Mouse (Mus musculus) liver, postnatal 0 days (tissue): ENCODE measurements around the gene Celsr1. TPM values are rescaled to one million over a fixed set of nuclear protein-coding genes. Genes with fewer than 3 reads are reported as not detected.
A peak's percentile ranks its signal among the peaks of the same experiment; 100 is the strongest.

Experiments
- ATAC-seq: fragments of 200-750 bp; cut with Nextera tagmentation; 2 replicates; pipeline ENCODE4 v1.8.0; 2017; ENCODE audit warnings: mild to moderate bottlenecking, moderate library complexity
- DNase-seq: peaks from one replicate; pipeline ENCODE4 v3.0.0-alpha.2; 2016
- H3K27ac ChIP-seq: fragments of 300-500 bp; sonication (generic); 2 replicates; pipeline ENCODE4 v1.5.1; 2014; ENCODE audit warnings: antibody characterized with exemption, moderate library complexity, mild to moderate bottlenecking, low read depth
- H3K27me3 ChIP-seq: fragments of 300-500 bp; sonication (generic); 2 replicates; pipeline ENCODE4 v1.6.1; 2014; ENCODE audit warnings: low read length, control low read depth, mixed read lengths; ENCODE audit not compliant: insufficient read depth
- H3K36me3 ChIP-seq: fragments of 300-500 bp; sonication (generic); replicated peaks from 2 replicates; pipeline ENCODE4 v1.6.1; 2014; ENCODE audit warnings: mild to moderate bottlenecking, control low read depth, low read length, moderate library complexity, mixed read lengths; ENCODE audit not compliant: insufficient read depth
- H3K4me1 ChIP-seq: fragments of 300-500 bp; sonication (generic); 2 replicates; pipeline ENCODE4 v1.6.1; 2014; ENCODE audit warnings: antibody characterized with exemption, mild to moderate bottlenecking, control low read depth; ENCODE audit not compliant: insufficient read depth
- H3K4me2 ChIP-seq: fragments of 300-500 bp; sonication (generic); 2 replicates; pipeline ENCODE4 v1.6.1; 2014; ENCODE audit warnings: low read depth, mild to moderate bottlenecking, low read length, moderate library complexity, mixed read lengths
- H3K4me3 ChIP-seq: fragments of 300-500 bp; sonication (generic); 2 replicates; pipeline ENCODE4 v1.5.1; 2014; ENCODE audit warnings: low read depth, low read length
- H3K9ac ChIP-seq: fragments of 300-500 bp; sonication (generic); replicated peaks from 2 replicates; pipeline ENCODE4 v1.6.1; 2014; ENCODE audit warnings: mild to moderate bottlenecking, moderate library complexity
- H3K9me3 ChIP-seq: fragments of 300-500 bp; sonication (generic); 2 replicates; pipeline ENCODE4 v1.6.1; 2016; ENCODE audit warnings: mild to moderate bottlenecking, control low read depth, low read length, mixed read lengths
- CTCF ChIP-seq: sonication (generic); IDR thresholded peaks from 2 replicates; pipeline ENCODE4 v1.5.1; 2016; ENCODE audit warnings: antibody characterized with exemption, low read depth
- EP300 ChIP-seq: IDR thresholded peaks from 2 replicates; pipeline ENCODE4 v1.6.1; 2016; ENCODE audit warnings: antibody characterized with exemption, low read depth, mild to moderate bottlenecking
- WGBS: fragments of 180-500 bp; shearing (Covaris S2); extraction: QIAGEN DNeasy Blood & Tissue Kit; methylation state at CpG from one replicate; pipeline ENCODE4 v1.1.7; 2014; ENCODE audit not compliant: insufficient replicate concordance; 5-methylcytosine and 5-hydroxymethylcytosine counted together
- polyA plus RNA-seq: library from polyadenylated mRNA; unstranded; fragments of >200 nt; fragmentation: Nextera tagmentation; extraction: Ambion mirVana; gene quantifications from 2 replicates; pipeline ENCODE4 v1.2.1, GENCODE M21; 2015

Gene Celsr1
- polyA plus RNA-seq, 1 experiment from 2014 or later, result 0.09 TPM

DNA sequence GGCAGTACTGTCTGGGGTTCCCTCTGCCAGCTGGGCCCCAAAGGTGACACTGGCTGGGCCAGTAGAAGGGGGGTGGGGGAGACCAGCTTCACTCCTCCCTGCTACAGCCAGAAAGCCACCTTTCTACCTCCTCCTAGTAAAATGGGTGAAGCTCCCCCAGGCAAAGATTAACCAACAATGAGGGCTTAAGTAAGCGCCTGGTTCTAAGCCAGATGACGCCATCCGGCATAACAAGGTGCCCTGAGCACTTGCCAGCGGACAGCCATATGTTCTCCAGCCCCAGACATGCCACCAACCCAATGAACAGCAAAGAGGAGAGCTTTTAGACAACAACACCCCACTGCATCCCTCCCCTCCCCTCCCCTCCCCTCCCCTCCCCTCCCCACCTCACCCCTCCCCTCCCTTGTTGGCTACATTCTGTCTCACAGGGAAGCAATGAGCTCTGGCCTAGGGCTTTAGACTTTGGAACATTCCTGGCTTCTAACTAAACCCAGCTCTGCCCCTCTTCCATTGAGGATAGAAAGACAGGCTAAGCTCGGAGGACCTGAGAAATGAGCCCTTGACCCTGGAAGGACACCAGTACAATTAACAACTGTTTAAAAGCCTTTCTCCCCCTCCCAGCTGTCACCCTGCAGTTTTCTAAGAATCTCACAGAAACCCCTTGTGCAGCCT is 42.0 kb downstream of the Celsr1 start:
- WGBS, result 77% methylated on average over 5 of the region's 5 CpGs
- no peaks in the 10 kb centered on the region for H3K36me3 ChIP-seq
- peaks cover 2% of the 10 kb centered on the region; the same call in 1 of the 2 replicates for H3K4me1 ChIP-seq
- no peak overlapping the region for H3K4me3 ChIP-seq
- peak; percentile 40 for DNase-seq
- no peaks in the 10 kb centered on the region for H3K9me3 ChIP-seq
- H3K9ac ChIP-seq, result no peak overlapping the region
- peak; percentile 73 for ATAC-seq
- H3K4me2 ChIP-seq, result no peak overlapping the region
- H3K27ac ChIP-seq, result no peak overlapping the region
- no peaks in the 10 kb centered on the region for H3K27me3 ChIP-seq
- TF ChIP-seq CTCF, result no peak
- no peak for TF ChIP-seq EP300

GRCm38 (mm10) chr15:85990696-85991443 is 42.7 kb downstream of the Celsr1 start:
- ATAC-seq, result no peak
- DNase-seq, result no peak
- 75% methylated on average over 17 of the region's 17 CpGs for WGBS

GRCm38 (mm10) chr15:85987896-85988295 is 45.7 kb downstream of the Celsr1 start:
- WGBS, result 63% methylated on average over 5 of the region's 5 CpGs
- no peaks in the 10 kb centered on the region for H3K36me3 ChIP-seq
- ATAC-seq (no peak), DNase-seq (no peak)
- H3K4me2 ChIP-seq, result no peak overlapping the region
- no peaks in the 10 kb centered on the region for H3K27me3 ChIP-seq
- no peak overlapping the region for H3K4me3 ChIP-seq
- no peak for TF ChIP-seq EP300
- TF ChIP-seq CTCF, result no peak
- no peak overlapping the region for H3K27ac ChIP-seq
- H3K9ac ChIP-seq, result no peak overlapping the region
- H3K4me1 ChIP-seq, result peaks cover 2% of the 10 kb centered on the region; the same call in 1 of the 2 replicates
- H3K9me3 ChIP-seq, result no peaks in the 10 kb centered on the region

More at GRCm38 (mm10) chr15:85990696-85991443, 42.7 kb downstream of the Celsr1 start:
- Histone ChIP-seq H3K4me3 (no peak overlapping the region), H3K27me3 (no peaks in the 10 kb centered on the region), H3K4me1 (peaks cover 2% of the 10 kb centered on the region; the same call in 1 of the 2 replicates), H3K9ac (no peak overlapping the region), H3K9me3 (no peaks in the 10 kb centered on the region), H3K36me3 (no peaks in the 10 kb centered on the region), H3K27ac (no peak overlapping the region), H3K4me2 (no peak overlapping the region)
- no peak for TF ChIP-seq CTCF
- TF ChIP-seq EP300, result no peak

GRCm38 (mm10) chr15:85986170-85986569 is 47.4 kb downstream of the Celsr1 start:
- peaks cover 14% of the 10 kb centered on the region for H3K4me1 ChIP-seq
- no peak for ATAC-seq
- no peak overlapping the region for H3K9ac ChIP-seq
- no peaks in the 10 kb centered on the region for H3K36me3 ChIP-seq
- no peak overlapping the region for H3K27ac ChIP-seq
- no peaks in the 10 kb centered on the region for H3K27me3 ChIP-seq
- H3K4me2 ChIP-seq, result no peak overlapping the region
- no peak for DNase-seq
- no peak for TF ChIP-seq CTCF
- TF ChIP-seq EP300, result no peak
- H3K4me3 ChIP-seq, result no peak overlapping the region
- WGBS, result 88% methylated on average over 4 of the region's 4 CpGs
- H3K9me3 ChIP-seq, result no peaks in the 10 kb centered on the region

- DNase-seq (no peak), ATAC-seq (no peak)
- no peak for TF ChIP-seq EP300
- no peak for TF ChIP-seq CTCF
- Histone ChIP-seq H3K4me2 (no peak overlapping the region), H3K9me3 (no peaks in the 10 kb centered on the region), H3K9ac (no peak overlapping the region), H3K27me3 (no peaks in the 10 kb centered on the region), H3K4me1 (peaks cover 12% of the 10 kb centered on the region), H3K4me3 (no peak overlapping the region), H3K27ac (no peak overlapping the region), H3K36me3 (no peaks in the 10 kb centered on the region)
- WGBS, result 77% methylated on average over 4 of the region's 4 CpGs
Measured at GRCm38 (mm10) chr15:85985601-85986000, 48.0 kb downstream of the Celsr1 start.

- no peak for TF ChIP-seq EP300
- TF ChIP-seq CTCF, result no peak
- Histone ChIP-seq H3K9me3 (no peaks in the 10 kb centered on the region), H3K4me2 (no peak overlapping the region), H3K4me3 (no peak overlapping the region), H3K4me1 (peaks cover 12% of the 10 kb centered on the region), H3K27ac (no peak overlapping the region), H3K27me3 (no peaks in the 10 kb centered on the region), H3K36me3 (no peaks in the 10 kb centered on the region), H3K9ac (no peak overlapping the region)
- WGBS, result 77% methylated on average over 7 of the region's 7 CpGs
- no peak for DNase-seq
- no peak for ATAC-seq
Measured at GRCm38 (mm10) chr15:85983131-85983530, 50.4 kb downstream of the Celsr1 start.
